23 mouse cellular contexts compared by ENCODE assay signal in the genomic region with DNA sequence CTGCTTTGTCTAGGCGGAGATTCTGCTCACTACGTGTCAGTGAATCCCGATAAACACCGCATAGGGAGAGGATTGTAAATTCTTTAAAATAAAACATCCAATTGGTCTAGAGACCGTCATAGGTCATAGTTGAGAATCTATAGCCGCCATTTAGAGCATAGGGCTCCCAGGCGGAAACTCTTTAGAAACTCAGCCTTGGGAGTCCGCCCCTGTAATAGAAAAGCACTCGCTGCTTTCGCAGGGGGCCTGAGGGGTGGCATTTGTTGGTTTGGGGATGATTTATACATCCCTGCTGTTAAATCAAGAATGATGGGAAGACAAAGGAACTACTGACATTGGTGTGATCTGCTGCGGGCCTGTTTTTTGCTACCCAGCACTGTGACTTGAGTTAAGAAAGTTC. TPM values are rescaled to one million over a fixed set of nuclear protein-coding genes. Genes with fewer than 3 reads are reported as not detected.
A peak's percentile ranks its signal among the peaks of the same experiment; 100 is the strongest.
DNase-seq lines count a peak whose midpoint lies in the region; ATAC-seq and TF ChIP-seq lines count a peak whose summit lies in the region.
"Had no signal": no experiment of that assay in that cellular context is flagged by ENCODE, and none has a peak within 500 bp of the region (broad histone marks: within the 10 kb centered on the region; RNA-seq: fewer than 3 reads in every experiment).

No protein-coding gene starts in this region.

- H3K27me3 ChIP-seq in forebrain, embryonic 12.5 days: peaks cover 50% of the 10 kb centered on the region
- peaks cover 26% of the 10 kb centered on the region; the same call in 1 of the 2 replicates for H3K27me3 ChIP-seq in forebrain, embryonic 15.5 days
- peaks cover 61% of the 10 kb centered on the region for H3K27me3 ChIP-seq in E14TG2a.4 (ENCODE audit: insufficient read depth, low read length)
- no peaks in the 10 kb centered on the region for H3K27me3 ChIP-seq in limb, embryonic 10.5 days (ENCODE audit: low read depth, poor library complexity, severe bottlenecking)
- H3K27me3 ChIP-seq in kidney, embryonic 15.5 days: peaks cover 57% of the 10 kb centered on the region
- H3K27me3 ChIP-seq: CH12.LX had no signal

- no peaks in the 10 kb centered on the region for H3K36me3 ChIP-seq in forebrain, embryonic 12.5 days (replicated peaks)
- no peaks in the 10 kb centered on the region for H3K36me3 ChIP-seq in forebrain, embryonic 15.5 days
- no peaks in the 10 kb centered on the region for H3K36me3 ChIP-seq in E14TG2a.4 (ENCODE audit: insufficient read depth, low read length)
- peaks cover 78% of the 10 kb centered on the region for H3K36me3 ChIP-seq in limb, embryonic 10.5 days
- H3K36me3 ChIP-seq in kidney, embryonic 15.5 days: no peaks in the 10 kb centered on the region
- H3K36me3 ChIP-seq: midbrain, embryonic 13.5 days had no signal

- no peak overlapping the region for H3K9ac ChIP-seq in forebrain, embryonic 12.5 days
- no peak overlapping the region for H3K9ac ChIP-seq in forebrain, embryonic 15.5 days (replicated peaks)
- H3K9ac ChIP-seq in kidney, embryonic 15.5 days: no peak overlapping the region
- H3K9ac ChIP-seq: liver, postnatal 0 days; midbrain, embryonic 13.5 days had no signal

- TF ChIP-seq CTCF in E14TG2a.4 (conservative IDR thresholded peaks at IDR 0.05; ENCODE audit: low read length): no peak

- peaks cover 26% of the 10 kb centered on the region for H3K4me1 ChIP-seq in forebrain, embryonic 12.5 days
- peaks cover 23% of the 10 kb centered on the region for H3K4me1 ChIP-seq in forebrain, embryonic 15.5 days
- peaks cover 39% of the 10 kb centered on the region for H3K4me1 ChIP-seq in E14TG2a.4 (replicated peaks; ENCODE audit: low read depth, low read length)
- peaks cover 58% of the 10 kb centered on the region for H3K4me1 ChIP-seq in limb, embryonic 10.5 days
- H3K4me1 ChIP-seq in kidney, embryonic 15.5 days: peaks cover 19% of the 10 kb centered on the region

- DNase-seq in embryo, embryonic 9.5 days (ENCODE audit: extremely low spot score): peak; percentile 45
- peak; percentile 48 for DNase-seq in limb, embryonic 10.5 days (ENCODE audit: low spot score)
- no peak for DNase-seq in urinary bladder, adult 2 months (ENCODE audit: low spot score)
- DNase-seq: adrenal gland, adult 8-10 months; cerebellum, adult 18-20 months; cerebellum, postnatal 36 days; heart, adult 11 months; kidney, adult 11 months; kidney, postnatal 10 days; left cerebral cortex, postnatal 4 days; liver, postnatal 0 days; lung, postnatal 4 days; right cerebral cortex, adult 18-20 months; thymus, adult 18-20 months had no signal

- ATAC-seq in forebrain, embryonic 12.5 days (ENCODE audit: low FRiP score): no peak
- ATAC-seq in forebrain, embryonic 15.5 days (replicated peaks): no peak
- no peak for ATAC-seq in erythroblast, adult 5-6 weeks (replicated peaks; ENCODE audit: low FRiP score, poor library complexity, severe bottlenecking)
- ATAC-seq in kidney, embryonic 15.5 days (replicated peaks; ENCODE audit: low FRiP score): no peak
- ATAC-seq: liver, postnatal 0 days; midbrain, embryonic 13.5 days had no signal

- whole genome bisulfite sequencing in forebrain, embryonic 12.5 days: 15% methylated on average over 11 of the region's 11 CpGs
- 36% methylated on average over 11 of the region's 11 CpGs for WGBS in forebrain, embryonic 15.5 days
- WGBS in limb, embryonic 10.5 days: 9% methylated on average over 11 of the region's 11 CpGs
- WGBS in kidney, embryonic 15.5 days: 41% methylated on average over 11 of the region's 11 CpGs

- H3K9me3 ChIP-seq in forebrain, embryonic 12.5 days: no peaks in the 10 kb centered on the region
- no peaks in the 10 kb centered on the region for H3K9me3 ChIP-seq in forebrain, embryonic 15.5 days
- H3K9me3 ChIP-seq in E14TG2a.4 (ENCODE audit: low read length): no peaks in the 10 kb centered on the region
- no peaks in the 10 kb centered on the region for H3K9me3 ChIP-seq in limb, embryonic 10.5 days (replicated peaks)
- H3K9me3 ChIP-seq in kidney, embryonic 15.5 days (replicated peaks): no peaks in the 10 kb centered on the region
- H3K9me3 ChIP-seq: midbrain, embryonic 13.5 days had no signal

- no peak overlapping the region for H3K27ac ChIP-seq in forebrain, embryonic 12.5 days
- no peak overlapping the region for H3K27ac ChIP-seq in forebrain, embryonic 15.5 days (replicated peaks)
- peak overlapping the region; percentile 99 for H3K27ac ChIP-seq in limb, embryonic 10.5 days
- H3K27ac ChIP-seq in kidney, embryonic 15.5 days: no peak overlapping the region
- H3K27ac ChIP-seq: layer of hippocampus, adult 2 months; midbrain, embryonic 13.5 days had no signal

- peak overlapping the region; percentile 11; the same call in 1 of the 2 replicates for H3K4me2 ChIP-seq in forebrain, embryonic 12.5 days
- no peak overlapping the region for H3K4me2 ChIP-seq in forebrain, embryonic 15.5 days (replicated peaks)
- H3K4me2 ChIP-seq in kidney, embryonic 15.5 days: no peak overlapping the region

- H3K4me3 ChIP-seq in forebrain, embryonic 12.5 days (replicated peaks): no peak overlapping the region
- H3K4me3 ChIP-seq in forebrain, embryonic 15.5 days: no peak overlapping the region
- H3K4me3 ChIP-seq in E14TG2a.4 (replicated peaks; ENCODE audit: low read length): 0 out of 2 replicates have a peak overlapping the region, but pooled peaks have one; percentile 17
- H3K4me3 ChIP-seq in limb, embryonic 10.5 days: peak overlapping the region; percentile 76
- no peak overlapping the region for H3K4me3 ChIP-seq in kidney, embryonic 15.5 days (replicated peaks)
- H3K4me3 ChIP-seq: layer of hippocampus, adult 2 months; midbrain, embryonic 13.5 days had no signal

RNA-seq across cellular contexts. Expression of gene Prrx1, which starts 5.8 kb away (rescaled TPM):
- polyA plus RNA-seq in forebrain, embryonic 12.5 days (2016; fragmentation: Nextera tagmentation; extraction: Ambion mirVana): 29.4 and 29.7 TPM in 2 replicates
- 3.7 and 4.0 TPM in 2 replicates for polyA plus RNA-seq in forebrain, embryonic 15.5 days (2015; fragmentation: Nextera tagmentation; extraction: Ambion mirVana)
- polyA plus RNA-seq in limb, embryonic 10.5 days (2016; fragmentation: Nextera tagmentation; extraction: Ambion mirVana): 169 and 219 TPM in 2 replicates
- not detected in 2 replicates for total RNA-seq in erythroblast, adult 5-6 weeks (2015; ENCODE audit: low replicate concordance)
- total RNA-seq in erythroblast, adult 5-6 weeks (2017; ENCODE audit: low replicate concordance): not detected in 2 replicates
- 10.2 and 11.9 TPM in 2 replicates for polyA plus RNA-seq in urinary bladder, adult 2 months (2012; rRNA removed)
- 10.5 and 10.9 TPM in 2 replicates for polyA plus RNA-seq in kidney, embryonic 15.5 days (2015; fragmentation: Nextera tagmentation; extraction: Ambion mirVana)
- total RNA-seq: CH12.LX; hematopoietic stem cell, adult 5-6 weeks had no signal

Comparison
In these comparisons a context has a peak if more than half of its experiments do, and no peak if none do; other contexts are left out.
1. H3K4me3 ChIP-seq: peak in E14TG2a.4 (single experiment) and limb, embryonic 10.5 days (single experiment); none in forebrain, embryonic 12.5 days (single experiment), forebrain, embryonic 15.5 days (single experiment) and kidney, embryonic 15.5 days (single experiment).